Mouse (Mus musculus) brown adipose tissue, adult 24 weeks (tissue): ENCODE measurements around the gene Nln. TPM values are rescaled to one million over a fixed set of nuclear protein-coding genes. Genes with fewer than 3 reads are reported as not detected.

Experiments used
- H3K27ac ChIP-seq: fragments of 200-500 bp; replicated peaks from 2 replicates; pipeline ENCODE4 v1.5.1; 2012; ENCODE audit warnings: low read depth, mild to moderate bottlenecking, low read length
- H3K4me1 ChIP-seq: fragments of 200-500 bp; 2 replicates; pipeline ENCODE4 v1.6.1; 2012; ENCODE audit warnings: low read length, mixed read lengths; ENCODE audit not compliant: control insufficient read depth, insufficient read depth, insufficient read length
- H3K4me3 ChIP-seq: fragments of 200-500 bp; 2 replicates; pipeline ENCODE4 v1.5.1; 2012; ENCODE audit warnings: low read depth, mild to moderate bottlenecking, low read length, moderate library complexity; ENCODE audit not compliant: insufficient read depth
- polyA plus RNA-seq: library from polyadenylated mRNA; stranded (reverse); fragments of >200 nt; gene quantifications from 2 replicates; pipeline ENCODE4 v1.2.4, GENCODE M21; 2012; ENCODE audit not compliant: missing spikeins, insufficient read depth, insufficient read length

Nln gene
- polyA plus RNA-seq, 1 experiment: 20.0 TPM

DNA sequence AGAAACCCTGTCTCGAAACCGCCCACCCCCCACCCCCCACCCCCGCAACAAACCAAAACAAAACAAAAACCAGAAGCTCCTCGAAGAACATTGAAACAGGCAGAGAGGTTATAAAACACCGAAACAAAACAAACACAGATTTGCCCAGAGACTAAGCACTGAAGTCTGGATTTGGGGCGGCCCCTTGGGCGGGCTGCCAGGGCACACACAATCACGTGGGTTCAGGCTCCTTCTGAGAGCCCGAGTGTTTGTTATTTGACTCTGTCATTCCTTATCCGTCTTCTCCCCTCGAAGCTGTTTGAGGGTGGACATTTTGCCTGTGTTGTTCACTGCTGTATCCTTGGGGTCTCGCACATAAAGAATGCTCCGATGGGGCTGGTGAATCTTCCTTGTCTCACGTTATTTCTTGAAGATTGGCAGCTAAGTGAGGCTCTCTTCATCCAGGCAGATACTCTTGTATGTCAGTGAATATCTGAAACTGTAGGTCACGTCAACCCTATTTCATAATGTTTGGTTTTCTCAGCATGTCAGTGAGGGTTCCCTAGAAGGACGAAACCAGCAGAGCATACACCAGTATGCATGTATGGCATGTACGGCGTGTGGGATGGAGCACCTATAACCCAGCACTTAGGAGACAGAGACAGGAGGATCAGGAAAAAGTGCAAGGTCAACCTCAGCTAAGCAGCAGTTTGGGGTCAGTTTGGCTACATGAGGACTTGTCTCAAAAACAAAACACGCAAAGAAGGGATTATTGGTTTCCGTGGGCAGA lies 123.7 kb downstream of the Nln start:
- H3K4me1 ChIP-seq: peaks cover 5% of the 10 kb centered on the region
- no peak overlapping the region for H3K27ac ChIP-seq
- peak overlapping the region; percentile 23; the same call in 1 of the 2 replicates for H3K4me3 ChIP-seq

DNA sequence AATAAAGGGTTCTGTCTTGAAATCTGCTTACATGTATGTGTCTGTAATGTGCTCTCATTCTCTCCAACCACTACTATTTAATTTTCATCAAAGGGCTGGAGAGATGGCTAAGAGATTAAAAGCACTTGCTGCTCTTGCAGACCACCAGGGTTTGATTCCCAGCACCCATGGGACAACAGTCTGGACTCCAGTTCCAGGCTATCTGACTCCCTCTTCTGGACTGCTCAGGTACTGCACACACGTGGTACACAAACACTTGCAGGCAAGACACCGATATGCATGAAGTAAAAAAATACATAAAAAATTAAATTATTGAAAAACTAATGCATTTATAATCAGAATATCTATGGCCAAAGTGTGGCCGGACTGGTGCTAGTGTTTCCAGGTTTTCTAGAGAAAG lies 127.0 kb downstream of the Nln start:
- no peak overlapping the region for H3K4me3 ChIP-seq
- H3K4me1 ChIP-seq: peaks cover 5% of the 10 kb centered on the region

DNA sequence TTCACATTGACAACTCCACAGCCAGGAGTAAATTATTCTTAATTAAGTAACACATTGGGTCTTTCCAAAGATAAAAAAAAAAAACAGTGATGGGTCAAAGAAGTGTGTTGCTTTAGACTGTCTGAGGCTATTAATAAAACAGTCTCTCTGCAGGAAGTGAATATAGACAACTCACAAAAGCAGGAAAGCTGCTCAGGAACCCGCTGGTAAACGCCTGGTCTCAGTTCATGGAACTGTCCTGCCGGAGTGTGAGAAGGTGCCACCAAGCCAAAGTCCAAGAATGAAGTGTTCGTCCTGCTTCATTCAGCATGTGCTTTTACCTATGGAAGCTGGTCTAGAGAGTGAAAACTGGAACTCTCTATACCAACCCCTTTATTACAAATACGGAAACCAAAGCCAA lies 129.0 kb downstream of the Nln start:
- Histone ChIP-seq H3K4me1 (no peaks in the 10 kb centered on the region), H3K27ac (no peak overlapping the region), H3K4me3 (no peak overlapping the region)

More for the DNA sequence above, 127.0 kb downstream of the Nln start:
- no peak overlapping the region for H3K27ac ChIP-seq

DNA sequence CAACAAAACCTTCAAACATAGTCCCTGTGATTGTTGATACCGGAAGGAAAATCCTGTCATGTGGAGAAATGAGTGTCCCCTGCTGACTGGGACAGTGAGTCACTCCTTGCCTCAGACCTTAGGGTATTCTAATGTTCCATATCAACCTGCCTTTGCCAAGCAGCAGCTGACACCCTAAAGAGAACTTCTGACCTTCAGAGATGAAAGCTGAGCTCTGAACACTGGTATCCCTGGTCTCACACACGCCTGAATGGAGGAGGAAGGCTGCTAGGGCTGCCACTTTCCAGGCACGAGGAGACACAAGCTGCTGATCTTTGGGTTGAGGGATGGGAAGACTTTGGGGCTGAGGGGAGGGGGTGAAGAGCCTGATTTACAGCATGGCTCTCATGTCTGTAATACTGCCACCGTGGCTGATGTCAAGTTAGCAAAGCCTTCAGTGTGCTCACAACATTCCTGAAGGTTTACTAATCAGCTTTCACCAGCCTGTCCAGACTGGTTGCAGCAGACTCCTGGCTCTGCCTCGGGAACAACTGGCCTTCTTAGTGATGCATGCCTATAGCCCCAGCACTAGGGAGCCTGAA lies 131.0 kb downstream of the Nln start:
- Histone ChIP-seq H3K4me3 (no peak overlapping the region), H3K4me1 (no peaks in the 10 kb centered on the region), H3K27ac (peak overlapping the region; percentile 69)

DNA sequence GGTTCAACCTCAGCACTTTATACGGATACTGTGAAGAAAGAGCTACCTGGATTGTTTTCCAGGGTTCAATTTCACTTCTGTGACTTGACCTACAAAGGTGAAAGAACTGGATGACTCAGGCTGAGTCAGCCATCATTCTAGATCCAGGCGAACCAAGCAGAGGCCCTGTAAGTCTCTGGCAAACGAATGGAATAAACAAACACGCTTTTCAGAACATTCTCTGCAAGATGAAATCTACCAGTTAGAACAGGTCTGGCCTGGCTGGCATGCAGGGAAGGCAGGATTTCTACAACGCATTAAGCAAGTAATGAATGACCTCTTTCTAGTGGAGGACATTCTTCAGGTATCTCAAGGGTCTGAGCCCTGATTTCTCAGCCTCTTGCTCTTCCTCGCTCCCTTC lies 131.6 kb downstream of the Nln start:
- Histone ChIP-seq H3K27ac (peak overlapping the region; percentile 69), H3K4me3 (no peak overlapping the region)

DNA sequence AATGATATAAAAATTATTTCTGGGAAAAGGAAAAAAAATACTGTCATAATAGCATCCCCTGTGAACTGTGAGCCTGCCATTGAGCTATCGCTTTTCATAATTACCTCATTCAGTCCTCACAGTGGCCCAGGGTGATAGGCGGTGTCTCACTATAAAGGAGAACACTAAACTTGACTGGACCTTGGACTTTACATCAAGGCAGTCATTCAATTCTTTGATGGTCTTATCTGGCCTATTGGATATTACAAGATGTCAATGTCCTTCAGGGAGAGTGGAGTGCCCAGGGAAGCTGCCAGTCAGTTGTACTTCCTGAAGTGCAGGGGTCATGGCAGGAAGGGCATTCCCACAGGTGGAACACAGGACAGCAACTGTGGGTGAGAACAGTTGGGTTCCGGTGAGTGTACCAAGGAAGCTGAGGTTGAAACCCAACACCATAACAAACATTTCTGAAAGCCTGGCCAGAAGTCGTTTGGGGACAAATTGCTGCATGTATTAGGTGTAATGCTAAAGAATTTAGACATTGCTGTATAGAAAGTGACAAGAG lies 133.2 kb downstream of the Nln start:
- Histone ChIP-seq H3K4me3 (no peak overlapping the region), H3K27ac (no peak overlapping the region), H3K4me1 (no peaks in the 10 kb centered on the region)

More for the DNA sequence above, 131.6 kb downstream of the Nln start:
- no peaks in the 10 kb centered on the region for H3K4me1 ChIP-seq

DNA sequence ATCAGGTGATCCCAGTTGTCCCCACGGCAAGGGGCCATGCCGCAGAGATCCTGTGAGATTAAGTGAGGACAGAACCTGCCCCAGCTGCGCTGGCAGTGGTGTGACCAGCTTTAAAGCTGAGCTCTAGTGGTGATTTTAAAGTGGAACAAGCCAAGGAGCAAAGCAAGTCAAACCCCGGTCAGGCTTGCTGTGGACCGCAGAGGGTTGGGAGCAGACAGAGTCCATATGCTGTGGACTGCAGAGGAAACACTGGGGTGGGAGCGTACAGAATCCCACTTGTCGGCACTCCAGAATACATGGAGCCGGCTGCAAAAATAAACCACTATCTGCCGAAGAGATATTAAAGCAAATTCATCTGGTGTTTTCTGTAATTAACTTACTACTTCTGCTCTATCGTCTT lies 134.3 kb downstream of the Nln start:
- H3K4me3 ChIP-seq: no peak overlapping the region
- no peak overlapping the region for H3K27ac ChIP-seq
- H3K4me1 ChIP-seq: no peaks in the 10 kb centered on the region

DNA sequence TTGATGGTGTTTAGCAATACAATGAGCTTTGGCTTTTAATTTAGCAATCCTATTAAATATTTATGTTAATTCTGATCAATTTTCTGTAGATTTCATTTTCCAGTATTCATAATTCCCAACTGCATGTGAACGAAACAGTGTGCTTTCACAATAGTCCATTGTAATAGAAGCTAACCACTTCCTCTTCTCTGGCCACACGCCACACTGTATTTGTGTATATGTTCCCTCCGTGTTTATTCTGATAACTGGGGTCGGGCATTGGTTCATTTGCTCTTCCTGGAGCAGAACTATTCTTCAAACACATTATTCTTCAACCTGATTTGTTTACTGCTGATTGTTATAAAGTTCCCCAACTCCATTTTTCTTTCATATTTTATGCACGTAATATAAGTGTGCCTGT lies 135.4 kb downstream of the Nln start:
- Histone ChIP-seq H3K4me3 (no peak overlapping the region), H3K4me1 (no peaks in the 10 kb centered on the region), H3K27ac (no peak overlapping the region)

Other genes starting within 250 kb of the Nln start
- 19.1 and 23.2 TPM in 2 replicates for gene Erbin, start 189.1 kb downstream of the Nln start, polyA plus RNA-seq
- gene Sgtb, start 127 bp upstream of the Nln start, polyA plus RNA-seq: 2.4 and 4.2 TPM in 2 replicates
- gene Trappc13, start 68.9 kb upstream of the Nln start, polyA plus RNA-seq: 34.1 and 40.2 TPM in 2 replicates
- 10.4 and 11.1 TPM in 2 replicates for gene Trim23, start 69.2 kb upstream of the Nln start, polyA plus RNA-seq
- gene Cenpk, start 119.0 kb upstream of the Nln start, polyA plus RNA-seq: 1.3 TPM in 1 of 2 replicates, not detected in the other
- gene Ppwd1, start 119.2 kb upstream of the Nln start, polyA plus RNA-seq: 11.2 and 11.9 TPM in 2 replicates
- 0.17 and 1.5 TPM in 2 replicates for gene Adamts6, start 178.2 kb upstream of the Nln start, polyA plus RNA-seq